Mouse (Mus musculus): ENCODE results near the gene Cyp4a32.
"Not testable (repeated sequence)": the region's sequence is repeated elsewhere in the genome, so short reads cannot be mapped to it uniquely, and the experiment has no call there.

Cyp4a32 gene

DNA sequence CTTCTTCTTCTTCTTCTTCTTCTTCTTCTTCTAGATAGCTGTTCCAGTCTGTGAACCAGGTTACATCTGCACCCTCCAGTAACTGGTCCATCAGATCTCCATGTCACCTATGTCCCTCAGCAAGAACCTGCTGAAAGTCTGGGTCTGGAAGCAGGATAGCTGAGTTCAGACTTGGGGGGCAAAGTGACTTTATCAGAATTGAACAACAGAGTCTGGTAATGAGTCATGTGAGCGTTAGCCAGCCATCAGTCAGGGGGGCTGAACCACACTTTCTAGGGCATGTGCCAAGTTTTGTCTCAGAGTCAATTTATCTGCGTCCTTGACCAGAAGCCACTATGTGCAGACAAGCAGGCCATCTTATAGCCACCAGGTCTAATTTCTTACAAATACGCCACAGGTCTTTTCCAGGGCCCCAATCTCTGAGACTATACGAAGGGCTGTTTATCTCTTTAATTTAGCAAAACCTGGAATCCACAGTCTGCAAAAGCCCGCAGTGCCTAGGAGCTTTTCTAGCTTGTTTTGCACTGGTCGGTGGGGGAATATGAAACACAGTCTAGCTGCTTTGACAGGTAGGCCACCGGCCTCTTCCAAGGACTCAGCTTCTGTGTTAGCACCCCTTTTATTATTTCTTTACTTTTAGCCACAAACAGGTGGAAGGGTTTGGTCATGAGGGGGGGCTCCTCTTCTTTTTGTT lies 55.2 kb downstream of the Cyp4a32 start:
- not testable (repeated sequence) for DNase-seq (ENCODE audit: extremely low read depth, insufficient read length, low spot score)

- DNase-seq (ENCODE audit: extremely low read depth, insufficient read length, low spot score) = not testable (repeated sequence)
Measured at GRCm38 (mm10) chr4:115656535-115656922, 55.8 kb downstream of the Cyp4a32 start.

GRCm38 (mm10) chr4:115657104-115657866 lies 56.5 kb downstream of the Cyp4a32 start:
- no peak for DNase-seq (ENCODE audit: extremely low read depth, insufficient read length, low spot score)

GRCm38 (mm10) chr4:115657867-115658249 lies 57.1 kb downstream of the Cyp4a32 start:
- DNase-seq (ENCODE audit: extremely low read depth, insufficient read length, low spot score) = no peak

DNA sequence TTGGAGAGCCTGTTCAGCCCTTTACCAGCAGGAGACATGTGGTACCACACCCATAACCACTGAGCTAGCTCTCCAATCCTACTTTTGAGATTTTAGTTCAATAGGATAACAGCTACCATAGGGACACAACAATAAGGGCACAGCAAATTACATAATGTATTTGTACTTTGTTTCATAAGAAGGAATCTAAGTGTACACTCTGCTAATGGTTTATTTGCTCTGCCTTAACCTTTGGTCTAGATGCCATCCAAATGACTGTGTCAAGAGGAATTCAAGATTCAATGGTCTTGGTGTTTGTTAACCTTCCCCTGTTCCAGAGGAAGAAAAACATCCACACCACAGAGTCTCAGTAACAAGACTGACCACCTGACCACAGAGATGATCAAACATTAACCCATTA lies 58.4 kb downstream of the Cyp4a32 start:
- no peak for DNase-seq (ENCODE audit: extremely low read depth, insufficient read length, low spot score)
